ENCODE assay signal across 9 mouse cellular contexts in genomic region chr14:7960616-7961015, GRCm38 (mm10). TPM values are rescaled to one million over a fixed set of nuclear protein-coding genes. Genes with fewer than 3 reads are reported as not detected.
DNase-seq lines count a peak whose midpoint lies in the region; ATAC-seq and TF ChIP-seq lines count a peak whose summit lies in the region.
"Had no signal": no experiment of that assay in that cellular context is flagged by ENCODE, and none has a peak within 500 bp of the region (broad histone marks: within the 10 kb centered on the region; RNA-seq: fewer than 3 reads in every experiment).

No protein-coding gene starts in this region.

- H3K27ac ChIP-seq in hindbrain, postnatal 0 days: no peak overlapping the region
- no peak overlapping the region for H3K27ac ChIP-seq in midbrain, embryonic 11.5 days (ENCODE audit: low read depth, low read length)
- H3K27ac ChIP-seq: lung, embryonic 15.5 days had no signal

- no peaks in the 10 kb centered on the region for H3K4me1 ChIP-seq in hindbrain, postnatal 0 days (ENCODE audit: insufficient read depth, low read length)
- H3K4me1 ChIP-seq in midbrain, embryonic 11.5 days (ENCODE audit: control insufficient read depth, insufficient read depth, low read length): no peaks in the 10 kb centered on the region

- no peak overlapping the region for H3K9ac ChIP-seq in hindbrain, postnatal 0 days (replicated peaks; ENCODE audit: low read length)
- H3K9ac ChIP-seq in midbrain, embryonic 11.5 days (ENCODE audit: low read length): no peak overlapping the region
- H3K9ac ChIP-seq: lung, embryonic 15.5 days had no signal

- TF ChIP-seq CTCF in hindbrain, postnatal 0 days (IDR thresholded peaks at IDR 0.05; ENCODE audit: low read depth): peak; percentile 71

- no peak overlapping the region for H3K4me2 ChIP-seq in hindbrain, postnatal 0 days (ENCODE audit: low read depth, low read length)
- no peak overlapping the region for H3K4me2 ChIP-seq in midbrain, embryonic 11.5 days
- H3K4me2 ChIP-seq: lung, embryonic 15.5 days had no signal

- peak; percentile 93 for ATAC-seq in frontal cortex, adult (ENCODE audit: low TSS enrichment)
- ATAC-seq in hindbrain, postnatal 0 days: peak; percentile 74
- ATAC-seq in midbrain, embryonic 11.5 days (ENCODE audit: low FRiP score): peak; percentile 28; the same call in 1 of the 2 replicates
- ATAC-seq in monocyte, adult 5-6 weeks (replicated peaks; ENCODE audit: insufficient number of reproducible peaks, low FRiP score, low TSS enrichment, poor library complexity, severe bottlenecking): no peak

- no peak overlapping the region for H3K4me3 ChIP-seq in hindbrain, postnatal 0 days (ENCODE audit: low read length)
- no peak overlapping the region for H3K4me3 ChIP-seq in midbrain, embryonic 11.5 days (ENCODE audit: low read depth, low read length)
- H3K4me3 ChIP-seq: lung, embryonic 15.5 days had no signal

- H3K9me3 ChIP-seq in hindbrain, postnatal 0 days (ENCODE audit: low read length): no peaks in the 10 kb centered on the region
- H3K9me3 ChIP-seq in midbrain, embryonic 11.5 days (ENCODE audit: control insufficient read depth, low read length): no peaks in the 10 kb centered on the region
- H3K9me3 ChIP-seq: lung, embryonic 15.5 days had no signal

- H3K36me3 ChIP-seq in hindbrain, postnatal 0 days (ENCODE audit: insufficient read depth, low read length): no peaks in the 10 kb centered on the region
- no peaks in the 10 kb centered on the region for H3K36me3 ChIP-seq in midbrain, embryonic 11.5 days (ENCODE audit: control insufficient read depth, insufficient read depth, low read length)
- H3K36me3 ChIP-seq: lung, embryonic 15.5 days had no signal

- H3K27me3 ChIP-seq in hindbrain, postnatal 0 days (ENCODE audit: insufficient read depth, low read length): no peaks in the 10 kb centered on the region
- no peaks in the 10 kb centered on the region for H3K27me3 ChIP-seq in midbrain, embryonic 11.5 days (ENCODE audit: control insufficient read depth, insufficient read depth, low read length)
- H3K27me3 ChIP-seq: lung, embryonic 15.5 days had no signal

- intact Hi-C loops in heart, postnatal 36 days (cut with DNase I): loop anchor here (5.0 kb wide), 3 partner anchors 212 to 387 kb away; partner anchors contain the start of genes Acox2 and Pdhb

- no peak for DNase-seq in frontal cortex, postnatal 10 days (ENCODE audit: low spot score in 2 of 2)
- peak; percentile 53 for DNase-seq in 416B (ENCODE audit: low read depth)
- peak; percentile 55 to 62 for DNase-seq in cerebellum, postnatal 36 days
- DNase-seq in hindbrain, postnatal 0 days (ENCODE audit: low spot score): peak; percentile 65
- no peak for DNase-seq in midbrain, embryonic 11.5 days (ENCODE audit: low spot score, missing footprints)
- DNase-seq in heart, postnatal 36 days: no peak

- WGBS in hindbrain, postnatal 0 days: 54% methylated on average over 11 of the region's 11 CpGs
- 52% methylated on average over 11 of the region's 11 CpGs for WGBS in midbrain, embryonic 11.5 days

RNA-seq across cellular contexts. Expression of gene Gm45521, which starts 3.5 kb away (rescaled TPM):
- total RNA-seq in hindbrain, postnatal 0 days (2014; rRNA removed): not detected in 2 replicates
- polyA plus RNA-seq in hindbrain, postnatal 0 days (2015; fragmentation: Nextera tagmentation; extraction: Ambion mirVana): 0.23 TPM in 1 of 2 replicates, not detected in the other
- polyA plus RNA-seq in midbrain, embryonic 11.5 days (2014; fragmentation: Nextera tagmentation; extraction: Ambion mirVana): 0.36 TPM in 1 of 2 replicates, not detected in the other
- not detected in 3 replicates for total RNA-seq in monocyte, adult 5-6 weeks (2017)
- not detected for total RNA-seq in heart, postnatal 36 days (2021)
- polyA plus RNA-seq: lung, embryonic 15.5 days had no signal

RNA-seq across cellular contexts. Expression of gene Dnase1l3, which starts 33.8 kb away (rescaled TPM):
- total RNA-seq in hindbrain, postnatal 0 days (2014; rRNA removed): not detected in 2 replicates
- polyA plus RNA-seq in hindbrain, postnatal 0 days (2015; fragmentation: Nextera tagmentation; extraction: Ambion mirVana): 0.05 and 0.09 TPM in 2 replicates
- polyA plus RNA-seq in midbrain, embryonic 11.5 days (2014; fragmentation: Nextera tagmentation; extraction: Ambion mirVana): 0.07 and 0.23 TPM in 2 replicates
- 0.58 to 4.0 TPM (median 0.64 TPM) in 3 replicates for total RNA-seq in monocyte, adult 5-6 weeks (2017)
- under 1 TPM; 0.06 to 0.08 TPM for total RNA-seq in heart, postnatal 36 days (2021)

RNA-seq across cellular contexts. Expression of gene Abhd6, which starts 42.1 kb away (rescaled TPM):
- 14.8 and 15.8 TPM in 2 replicates for total RNA-seq in hindbrain, postnatal 0 days (2014; rRNA removed)
- polyA plus RNA-seq in hindbrain, postnatal 0 days (2015; fragmentation: Nextera tagmentation; extraction: Ambion mirVana): 33.5 and 36.5 TPM in 2 replicates
- polyA plus RNA-seq in midbrain, embryonic 11.5 days (2014; fragmentation: Nextera tagmentation; extraction: Ambion mirVana): 15.6 and 16.5 TPM in 2 replicates
- total RNA-seq in monocyte, adult 5-6 weeks (2017): 0.64 to 1.9 TPM (median 0.78 TPM) in 3 replicates
- 10 to 100 TPM; 10.4 to 10.7 TPM for total RNA-seq in heart, postnatal 36 days (2021)

Comparison
In these comparisons a context has a peak if more than half of its experiments do, and no peak if none do; other contexts are left out.
1. DNase-seq: peak in 416B (single experiment), cerebellum, postnatal 36 days (2 of 2) and hindbrain, postnatal 0 days (single experiment); none in frontal cortex, postnatal 10 days (0 of 2), midbrain, embryonic 11.5 days (single experiment) and heart, postnatal 36 days (0 of 2).